Mouse (Mus musculus) frontal cortex, postnatal 10 days (tissue): ENCODE results near the gene Siva1.

Experiments
- DNase-seq, 2 experiments: peaks; one replicate each; pipeline ENCODE4 v3.0.0; 2022; ENCODE audit warnings: low spot score in 2 of 2, mixed read lengths in 1 of 2

The Siva1 gene

GRCm38 (mm10) chr12:112644180-112644854 is at the start of gene Siva1:
Siva1 (plus strand) TSS chr12:112644679.
- peak; percentile 96 to 98 for DNase-seq

- DNase-seq = peak; percentile 61 to 72
Measured at GRCm38 (mm10) chr12:112594989-112595388, 49.5 kb upstream of the Siva1 start.

- no peak for DNase-seq
Measured at GRCm38 (mm10) chr12:112595626-112596025, 48.9 kb upstream of the Siva1 start.

- no peak for DNase-seq
Measured at GRCm38 (mm10) chr12:112596454-112596853, 48.0 kb upstream of the Siva1 start.

GRCm38 (mm10) chr12:112596891-112597500 is 47.5 kb upstream of the Siva1 start:
- DNase-seq = no peak

- DNase-seq = peak in 1 of 2 experiments; percentile 46
Measured at GRCm38 (mm10) chr12:112597618-112598017, 46.9 kb upstream of the Siva1 start.

GRCm38 (mm10) chr12:112599198-112599597 is 45.3 kb upstream of the Siva1 start:
- no peak for DNase-seq

GRCm38 (mm10) chr12:112599942-112600611 is 44.4 kb upstream of the Siva1 start:
- no peak for DNase-seq

GRCm38 (mm10) chr12:112604022-112604421 is 40.5 kb upstream of the Siva1 start:
- DNase-seq = no peak

GRCm38 (mm10) chr12:112604709-112605649 is 39.5 kb upstream of the Siva1 start:
- DNase-seq = peak in 1 of 2 experiments; percentile 56

- DNase-seq = peak in 1 of 2 experiments; percentile 78
Measured at GRCm38 (mm10) chr12:112605766-112606165, 38.7 kb upstream of the Siva1 start.

GRCm38 (mm10) chr12:112606998-112607397 is 37.5 kb upstream of the Siva1 start:
- no peak for DNase-seq

- DNase-seq = no peak
Measured at GRCm38 (mm10) chr12:112609031-112609430, 35.4 kb upstream of the Siva1 start.

- no peak for DNase-seq
Measured at GRCm38 (mm10) chr12:112616668-112617067, 27.8 kb upstream of the Siva1 start.

- DNase-seq = peak; percentile 53 to 80
Measured at GRCm38 (mm10) chr12:112617184-112617583, 27.3 kb upstream of the Siva1 start.

GRCm38 (mm10) chr12:112617898-112618380 is 26.5 kb upstream of the Siva1 start:
- peak; percentile 72 to 78 for DNase-seq

GRCm38 (mm10) chr12:112618981-112619685 is 25.3 kb upstream of the Siva1 start:
- no peak for DNase-seq

GRCm38 (mm10) chr12:112619686-112620353 is 24.7 kb upstream of the Siva1 start, which contains the start of gene Adssl1:
Adssl1 (plus strand) TSS chr12:112620045.
- peak in 1 of 2 experiments; percentile 37 for DNase-seq

GRCm38 (mm10) chr12:112620354-112621061 is 24.0 kb upstream of the Siva1 start:
- DNase-seq = no peak
